Mouse (Mus musculus): Measurements from ENCODE around the gene Gm20388. TPM values are rescaled to one million over a fixed set of nuclear protein-coding genes. Genes with fewer than 3 reads are reported as not detected.

The Gm20388 gene
- total RNA-seq, 1 experiment from 2014 or later: 18.4 TPM

GRCm38 (mm10) chr8:121885433-121885832 is 1974.8 kb downstream of the Gm20388 start:
- ATAC-seq (replicated peaks in 1 of 2; ENCODE audit: insufficient read depth in 1 of 2, low FRiP score in 2 of 2, low TSS enrichment in 1 of 2, low read depth in 1 of 2, poor library complexity in 2 of 2, severe bottlenecking in 2 of 2): no peak

DNA sequence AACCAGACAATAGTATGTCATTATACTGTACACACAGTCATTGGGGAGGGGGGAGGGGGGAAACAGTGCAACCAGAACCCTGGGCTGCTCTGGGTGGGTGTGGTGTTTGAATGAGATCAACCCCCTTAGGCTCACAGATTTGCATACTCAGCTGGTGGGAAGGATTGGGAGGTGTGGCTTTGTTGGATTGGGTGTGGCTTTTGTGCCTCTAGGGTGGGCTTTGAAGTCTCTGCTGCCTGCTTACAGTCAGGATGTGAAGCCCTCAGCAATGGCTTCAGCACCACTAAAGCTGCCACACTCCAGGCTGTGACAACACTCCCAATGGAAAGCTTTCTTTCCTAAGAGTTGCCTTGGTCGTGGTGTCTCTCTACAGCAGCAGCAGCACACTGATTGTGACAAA is 1976.9 kb downstream of the Gm20388 start:
- ATAC-seq (replicated peaks in 1 of 2; ENCODE audit: insufficient read depth in 1 of 2, low FRiP score in 2 of 2, low TSS enrichment in 1 of 2, low read depth in 1 of 2, poor library complexity in 2 of 2, severe bottlenecking in 2 of 2): no peak

DNA sequence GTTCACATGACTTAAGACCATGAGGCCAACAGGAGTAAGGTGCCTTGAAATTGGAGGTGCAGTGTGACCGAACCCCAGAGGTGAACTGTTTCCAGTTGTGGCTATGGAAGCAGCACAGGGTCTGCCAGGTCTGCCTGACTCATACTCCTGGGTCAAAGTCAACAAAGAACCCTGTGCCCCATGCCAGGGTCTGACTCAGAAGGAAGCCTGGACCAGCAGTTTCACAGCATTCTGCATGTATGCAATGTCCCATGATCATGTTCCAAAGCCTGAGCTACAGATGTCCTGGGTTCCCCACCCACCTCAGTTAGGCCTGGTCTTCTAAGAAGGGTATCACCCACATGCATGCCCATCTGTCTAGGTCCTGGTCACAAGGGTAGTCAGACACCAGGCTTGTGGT is 1978.7 kb downstream of the Gm20388 start:
- no peak for ATAC-seq (replicated peaks in 1 of 2; ENCODE audit: insufficient read depth in 1 of 2, low FRiP score in 2 of 2, low TSS enrichment in 1 of 2, low read depth in 1 of 2, poor library complexity in 2 of 2, severe bottlenecking in 2 of 2)

DNA sequence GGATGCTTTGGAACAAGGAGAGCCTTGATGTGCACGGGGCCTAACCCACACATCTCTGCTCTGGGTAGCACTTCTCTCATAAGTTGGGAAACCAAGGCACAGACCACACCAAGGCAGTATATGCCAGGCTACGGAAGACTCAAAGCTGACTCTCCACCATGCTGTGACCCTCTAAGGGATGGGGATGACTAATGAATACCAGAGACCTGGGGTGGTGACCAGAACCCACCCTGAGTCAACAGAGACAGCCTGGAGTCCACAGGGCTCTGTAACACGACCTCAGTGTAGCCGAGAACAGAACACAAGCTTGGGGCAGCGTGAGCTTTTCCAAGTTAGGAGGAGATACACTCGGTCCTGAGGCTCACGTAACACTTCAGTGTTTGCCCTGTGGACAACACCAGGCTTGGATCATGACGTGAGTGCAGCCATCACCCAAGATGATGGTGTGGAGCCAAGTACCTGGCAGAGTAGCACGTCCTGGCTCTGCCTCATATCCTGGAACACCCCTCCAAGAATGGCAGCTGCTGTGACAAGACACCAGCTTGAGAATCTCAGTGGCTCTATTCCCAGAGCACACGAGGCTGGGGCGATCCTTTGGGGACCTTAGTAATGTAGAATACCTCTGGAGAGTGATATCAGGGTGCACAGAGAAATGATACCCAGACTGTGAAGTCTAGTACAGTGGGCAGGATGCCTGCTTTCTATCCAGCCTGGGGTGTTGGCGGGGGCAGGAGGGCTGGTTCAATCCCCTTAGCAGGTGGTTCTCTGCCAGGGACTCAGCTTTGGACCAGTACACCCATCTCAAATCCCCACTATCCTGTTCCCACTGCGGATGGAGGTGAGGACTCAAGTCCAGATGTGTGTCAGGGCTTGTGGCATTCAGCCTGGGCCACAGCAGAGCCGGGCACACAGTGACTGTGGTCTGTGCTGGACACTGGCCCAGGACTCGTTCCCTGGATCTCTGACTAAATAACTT is 1979.5 kb downstream of the Gm20388 start:
- ATAC-seq (replicated peaks in 1 of 2; ENCODE audit: insufficient read depth in 1 of 2, low FRiP score in 2 of 2, low TSS enrichment in 1 of 2, low read depth in 1 of 2, poor library complexity in 2 of 2, severe bottlenecking in 2 of 2): no peak

DNA sequence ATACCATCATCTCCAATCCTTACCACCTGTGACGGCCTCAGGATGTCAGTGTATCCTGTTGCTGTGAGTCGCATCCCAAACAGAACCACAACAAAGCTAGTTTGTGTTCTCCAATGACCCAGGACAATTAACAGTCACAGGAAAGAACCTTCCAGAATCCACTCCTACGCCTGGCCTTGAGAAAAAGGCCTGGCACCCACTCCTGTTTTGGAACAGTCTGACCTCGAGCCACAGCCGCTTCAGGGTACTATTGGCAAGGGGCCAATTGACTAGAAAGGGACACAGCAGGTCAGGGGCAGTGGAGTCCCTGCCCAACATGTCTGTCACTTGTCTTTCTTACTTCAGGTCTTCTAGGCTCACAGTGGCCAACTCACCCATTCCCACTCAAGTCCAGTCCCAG is 1982.2 kb downstream of the Gm20388 start:
- ATAC-seq (replicated peaks in 1 of 2; ENCODE audit: insufficient read depth in 1 of 2, low FRiP score in 2 of 2, low TSS enrichment in 1 of 2, low read depth in 1 of 2, poor library complexity in 2 of 2, severe bottlenecking in 2 of 2): no peak

GRCm38 (mm10) chr8:121895910-121896309 is 1985.3 kb downstream of the Gm20388 start:
- no peak for ATAC-seq (replicated peaks in 1 of 2; ENCODE audit: insufficient read depth in 1 of 2, low FRiP score in 2 of 2, low TSS enrichment in 1 of 2, low read depth in 1 of 2, poor library complexity in 2 of 2, severe bottlenecking in 2 of 2)

- ATAC-seq (replicated peaks in 1 of 2; ENCODE audit: insufficient read depth in 1 of 2, low FRiP score in 2 of 2, low TSS enrichment in 1 of 2, low read depth in 1 of 2, poor library complexity in 2 of 2, severe bottlenecking in 2 of 2): no peak
Observed at GRCm38 (mm10) chr8:121896476-121897145, 1986.0 kb downstream of the Gm20388 start.

GRCm38 (mm10) chr8:121897205-121897604 is 1986.6 kb downstream of the Gm20388 start:
- ATAC-seq (replicated peaks in 1 of 2; ENCODE audit: insufficient read depth in 1 of 2, low FRiP score in 2 of 2, low TSS enrichment in 1 of 2, low read depth in 1 of 2, poor library complexity in 2 of 2, severe bottlenecking in 2 of 2): no peak

DNA sequence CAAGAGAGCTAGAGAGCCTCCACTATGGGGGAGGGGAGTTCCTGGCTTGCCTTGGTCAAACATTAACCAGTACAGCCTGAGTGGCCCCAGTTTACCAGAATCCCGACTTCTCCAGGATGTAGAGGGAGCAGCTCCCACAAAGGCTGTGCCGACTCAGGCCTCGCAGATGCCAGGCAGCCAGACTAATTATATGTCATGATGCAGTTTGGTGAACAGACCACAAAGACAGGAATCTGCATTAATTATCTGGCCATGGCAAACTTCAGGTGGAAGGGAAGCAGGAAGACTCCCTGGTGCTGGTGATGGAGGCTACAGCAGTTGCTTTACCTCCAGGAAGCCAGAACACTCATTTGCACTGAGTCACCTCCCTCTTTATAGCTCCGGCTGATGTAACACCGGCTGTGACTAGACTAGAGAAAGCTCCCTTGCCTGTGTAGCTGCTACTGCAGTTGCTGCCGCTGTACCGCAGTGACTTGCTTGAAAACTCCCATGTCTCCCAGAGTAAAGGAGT is 1987.3 kb downstream of the Gm20388 start:
- ATAC-seq (replicated peaks in 1 of 2; ENCODE audit: insufficient read depth in 1 of 2, low FRiP score in 2 of 2, low TSS enrichment in 1 of 2, low read depth in 1 of 2, poor library complexity in 2 of 2, severe bottlenecking in 2 of 2): peak in 1 of 2 experiments; percentile 33; a peak in 2 of 4 replicates

DNA sequence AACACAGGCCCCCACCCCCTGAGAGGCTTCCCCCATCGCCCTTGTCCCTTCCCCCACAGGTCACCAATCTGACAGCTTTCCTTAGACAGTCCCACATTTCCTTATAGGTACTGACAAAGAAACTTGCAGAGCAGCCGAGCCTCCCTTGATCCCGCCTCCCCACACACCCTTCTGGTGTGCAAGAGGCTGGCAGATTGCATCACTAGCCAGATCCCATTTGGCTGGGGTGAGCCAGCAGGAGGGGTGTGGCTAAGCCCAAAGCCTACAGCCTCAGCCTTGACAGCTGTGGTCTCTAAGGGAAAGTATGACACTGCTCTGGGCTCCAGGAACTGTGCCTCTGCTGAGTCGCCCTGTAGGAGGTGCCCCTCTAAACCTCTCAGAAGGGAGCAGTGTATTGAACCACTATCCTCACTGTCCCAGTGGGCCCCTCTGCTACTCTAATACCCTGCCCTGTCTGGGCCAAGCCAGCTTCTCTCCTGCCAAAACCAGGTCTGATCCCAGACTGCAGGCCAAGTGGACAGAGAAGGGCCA is 1987.8 kb downstream of the Gm20388 start:
- ATAC-seq (replicated peaks in 1 of 2; ENCODE audit: insufficient read depth in 1 of 2, low FRiP score in 2 of 2, low TSS enrichment in 1 of 2, low read depth in 1 of 2, poor library complexity in 2 of 2, severe bottlenecking in 2 of 2): peak; percentile 92 to 94

DNA sequence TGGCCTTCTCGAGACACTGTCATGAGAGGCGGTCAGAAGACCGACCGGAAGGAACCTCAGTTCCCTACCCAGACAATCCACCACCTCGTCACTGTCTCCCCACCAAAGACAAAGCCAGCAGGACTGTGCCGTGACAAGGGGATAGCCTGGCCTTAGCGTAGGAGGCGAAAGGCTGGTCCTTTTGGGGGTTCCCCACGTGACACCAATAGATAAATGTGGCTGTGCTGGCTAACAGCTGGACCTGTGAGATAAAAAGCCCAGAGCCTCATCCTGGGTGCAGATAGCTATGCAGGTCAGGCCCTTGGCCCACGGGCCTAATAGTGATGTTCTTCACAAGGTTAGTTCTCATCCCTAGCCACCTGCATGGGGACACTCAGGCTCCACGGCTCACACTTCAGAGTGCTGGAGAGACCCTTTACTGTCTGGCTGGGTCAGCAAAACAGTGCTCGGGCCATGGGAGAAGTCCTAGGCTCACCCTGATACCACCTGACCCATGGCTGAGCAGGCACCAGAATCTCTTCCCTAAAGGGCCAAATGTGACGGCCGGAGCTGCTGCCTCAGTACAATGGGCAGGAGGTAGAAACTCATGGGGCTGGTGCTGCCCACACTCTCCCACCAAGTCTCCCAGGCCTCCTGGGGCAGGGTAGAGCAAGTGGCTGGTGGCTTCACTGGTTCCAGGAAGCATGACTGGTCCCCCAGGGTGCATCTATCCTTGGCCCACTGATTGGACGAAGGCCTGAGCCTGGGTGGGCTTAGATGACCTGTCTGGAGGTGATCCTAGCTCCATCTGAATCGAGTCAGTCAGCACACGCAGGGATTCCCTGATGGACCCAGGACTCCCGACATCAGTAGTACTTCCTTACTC is 1988.8 kb downstream of the Gm20388 start:
- ATAC-seq (replicated peaks in 1 of 2; ENCODE audit: insufficient read depth in 1 of 2, low FRiP score in 2 of 2, low TSS enrichment in 1 of 2, low read depth in 1 of 2, poor library complexity in 2 of 2, severe bottlenecking in 2 of 2): no peak

- ATAC-seq (replicated peaks in 1 of 2; ENCODE audit: insufficient read depth in 1 of 2, low FRiP score in 2 of 2, low TSS enrichment in 1 of 2, low read depth in 1 of 2, poor library complexity in 2 of 2, severe bottlenecking in 2 of 2): no peak
Observed at GRCm38 (mm10) chr8:121901498-121902236, 1991.0 kb downstream of the Gm20388 start.

- no peak for ATAC-seq (replicated peaks in 1 of 2; ENCODE audit: insufficient read depth in 1 of 2, low FRiP score in 2 of 2, low TSS enrichment in 1 of 2, low read depth in 1 of 2, poor library complexity in 2 of 2, severe bottlenecking in 2 of 2)
Observed at GRCm38 (mm10) chr8:121903977-121904376, 1993.3 kb downstream of the Gm20388 start.

- no peak for ATAC-seq (replicated peaks in 1 of 2; ENCODE audit: insufficient read depth in 1 of 2, low FRiP score in 2 of 2, low TSS enrichment in 1 of 2, low read depth in 1 of 2, poor library complexity in 2 of 2, severe bottlenecking in 2 of 2)
Observed at GRCm38 (mm10) chr8:121904999-121905398, 1994.4 kb downstream of the Gm20388 start.

- ATAC-seq (replicated peaks in 1 of 2; ENCODE audit: insufficient read depth in 1 of 2, low FRiP score in 2 of 2, low TSS enrichment in 1 of 2, low read depth in 1 of 2, poor library complexity in 2 of 2, severe bottlenecking in 2 of 2): no peak
Observed at GRCm38 (mm10) chr8:121905420-121905819, 1994.8 kb downstream of the Gm20388 start.

DNA sequence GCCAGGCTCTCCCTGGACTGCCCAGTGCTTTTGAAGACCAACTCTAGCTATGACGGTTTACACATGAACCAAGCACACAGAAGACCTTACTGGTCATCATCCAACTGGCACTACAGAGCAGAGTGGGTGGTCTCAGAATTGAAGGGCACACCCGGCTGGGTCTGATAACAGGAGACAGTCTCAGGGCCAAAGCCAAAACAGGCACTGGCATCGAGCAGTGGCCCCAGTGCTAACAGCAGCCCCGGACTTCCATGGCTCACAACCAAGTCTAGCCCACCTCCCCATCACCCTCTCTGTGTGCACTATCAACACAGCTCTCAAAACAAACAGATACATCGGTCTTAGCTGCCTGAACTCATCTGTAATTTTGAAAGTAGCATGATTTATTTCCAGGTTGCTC is 1995.2 kb downstream of the Gm20388 start:
- ATAC-seq (replicated peaks in 1 of 2; ENCODE audit: insufficient read depth in 1 of 2, low FRiP score in 2 of 2, low TSS enrichment in 1 of 2, low read depth in 1 of 2, poor library complexity in 2 of 2, severe bottlenecking in 2 of 2): no peak
